Mouse (Mus musculus) liver, embryonic 14.5 days (tissue): Measurements from ENCODE around the gene Napsa.
A peak's percentile ranks its signal among the peaks of the same experiment; 100 is the strongest.

Experiments used
- CTCF ChIP-seq: IDR thresholded peaks from 2 replicates; pipeline ENCODE4 v1.5.1; 2016; ENCODE audit warnings: antibody characterized with exemption, low read depth, control low read depth
- EP300 ChIP-seq: IDR thresholded peaks from 2 replicates; pipeline ENCODE4 v1.6.1; 2016; ENCODE audit warnings: antibody characterized with exemption, low read depth

DNA sequence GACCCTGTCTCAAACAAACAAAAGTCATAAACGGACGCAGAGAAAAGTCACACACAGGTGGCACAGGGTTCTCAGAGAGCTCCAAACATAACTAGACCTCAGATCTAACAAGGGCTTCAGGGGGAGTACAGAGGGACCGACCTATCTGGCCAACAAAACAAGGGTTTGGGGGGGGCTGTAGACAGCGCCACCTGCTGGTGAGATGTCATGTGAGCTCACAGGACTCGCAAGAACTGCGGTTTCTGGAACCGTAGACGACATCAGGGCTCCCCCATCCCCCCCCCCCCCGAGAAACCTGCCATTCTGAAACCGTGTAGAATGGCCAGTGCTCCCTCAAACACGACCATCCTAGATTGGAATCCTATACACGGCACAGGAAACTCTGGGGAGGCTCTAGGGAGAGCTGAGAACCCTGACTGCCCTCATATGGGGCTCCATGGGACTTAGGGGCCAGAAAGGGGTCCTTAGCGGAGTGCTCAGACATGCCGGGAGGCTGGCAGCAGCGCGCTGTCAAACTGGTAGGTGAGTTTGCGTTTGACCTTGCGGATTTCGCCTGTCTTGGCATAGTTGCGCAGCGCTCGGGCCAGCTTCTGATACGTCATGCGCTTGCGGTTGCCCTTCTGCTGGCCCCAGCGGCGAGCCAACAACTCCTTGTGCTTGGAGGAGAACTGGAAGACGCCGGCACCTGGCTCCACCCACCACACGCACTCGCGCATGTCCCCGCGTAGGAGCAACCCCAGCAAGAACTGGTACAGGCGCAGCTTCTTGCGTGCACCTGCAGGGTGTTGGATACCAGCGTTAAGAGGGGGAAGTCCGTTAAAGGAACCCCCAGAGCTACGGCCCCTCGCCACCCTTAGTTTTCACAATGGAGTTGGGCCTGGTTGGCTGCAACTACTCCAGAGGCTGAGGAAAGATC lies 44.4 kb upstream of the Napsa start:
- TF ChIP-seq EP300 (no peak), CTCF (peak; percentile 91)
